Mouse (Mus musculus): Measurements from ENCODE around the gene Nek7.

GRCm38 (mm10) chr1:138542170-138542515, 77.8 kb downstream of the Nek7 start:
- TF ChIP-seq MAFK (IDR thresholded peaks at IDR 0.05; ENCODE audit: borderline replicate concordance, low read depth, low read length) (no peak), CTCF (IDR thresholded peaks at IDR 0.05 in 2 of 3, conservative IDR thresholded peaks at IDR 0.05 in 1 of 3; ENCODE audit: control insufficient read depth in 1 of 3, insufficient read depth in 1 of 3, low read depth in 2 of 3, low read length in 3 of 3, poor library complexity in 1 of 3, severe bottlenecking in 1 of 3) (no peak), POLR2A (IDR thresholded peaks at IDR 0.05; ENCODE audit: control insufficient read depth in 1 of 2, insufficient read depth in 1 of 2, low read depth in 1 of 2, low read length in 2 of 2, poor library complexity in 1 of 2) (no peak), RAD21 (IDR thresholded peaks at IDR 0.05; ENCODE audit: low read depth, low read length) (no peak), UBTF (IDR thresholded peaks at IDR 0.05; ENCODE audit: borderline replicate concordance, insufficient read depth, low read depth, low read length) (no peak), MEF2A (IDR thresholded peaks at IDR 0.05; ENCODE audit: extremely low read depth, insufficient replicate concordance, low read depth, low read length, poor library complexity, severe bottlenecking) (no peak), TCF12 (IDR thresholded peaks at IDR 0.05; ENCODE audit: low read depth, low read length) (no peak), EP300 (IDR thresholded peaks at IDR 0.05; ENCODE audit: low read depth in 1 of 2, low read length in 2 of 2) (no peak), GATA1 (IDR thresholded peaks at IDR 0.05; ENCODE audit: low read depth, low read length) (no peak)
